Mouse (Mus musculus) right cerebral cortex, adult 18-20 months (tissue): ENCODE measurements around the gene Sulf2.

Source experiments
- DNase-seq: peaks from one replicate; pipeline ENCODE4 v3.0.0; 2022; ENCODE audit warnings: mixed read lengths

Sulf2 gene

GRCm38 (mm10) chr2:166175145-166175544 lies 19.7 kb upstream of the Sulf2 start:
- DNase-seq = no peak

GRCm38 (mm10) chr2:166173169-166173568 lies 17.7 kb upstream of the Sulf2 start:
- DNase-seq = no peak

- no peak for DNase-seq
Observed at GRCm38 (mm10) chr2:166170173-166170572, 14.7 kb upstream of the Sulf2 start.

- DNase-seq = no peak
Observed at GRCm38 (mm10) chr2:166168868-166169267, 13.4 kb upstream of the Sulf2 start.

- DNase-seq = no peak
Observed at GRCm38 (mm10) chr2:166167387-166167786, 11.9 kb upstream of the Sulf2 start.

GRCm38 (mm10) chr2:166165396-166165795 lies 9.9 kb upstream of the Sulf2 start:
- DNase-seq = no peak

GRCm38 (mm10) chr2:166164601-166165000 lies 9.1 kb upstream of the Sulf2 start:
- DNase-seq = no peak

- DNase-seq = no peak
Observed at GRCm38 (mm10) chr2:166163917-166164316, 8.5 kb upstream of the Sulf2 start.

GRCm38 (mm10) chr2:166163252-166163651 lies 7.8 kb upstream of the Sulf2 start:
- no peak for DNase-seq

GRCm38 (mm10) chr2:166162160-166162559 lies 6.7 kb upstream of the Sulf2 start:
- no peak for DNase-seq

GRCm38 (mm10) chr2:166159276-166159675 lies 3.8 kb upstream of the Sulf2 start:
- no peak for DNase-seq

GRCm38 (mm10) chr2:166157767-166158561 lies 2.5 kb upstream of the Sulf2 start:
- no peak for DNase-seq

- no peak for DNase-seq
Observed at GRCm38 (mm10) chr2:166157144-166157543, 1.7 kb upstream of the Sulf2 start.

GRCm38 (mm10) chr2:166156122-166156521 lies 659 bp upstream of the Sulf2 start:
- DNase-seq = no peak

- DNase-seq = peak; percentile 53
Observed at GRCm38 (mm10) chr2:166154749-166155453, 562 bp downstream of the Sulf2 start.

GRCm38 (mm10) chr2:166153891-166154711 lies 1.4 kb downstream of the Sulf2 start:
- DNase-seq = no peak

GRCm38 (mm10) chr2:166153399-166153793 lies 2.1 kb downstream of the Sulf2 start:
- DNase-seq = no peak

GRCm38 (mm10) chr2:166152734-166153398 lies 2.6 kb downstream of the Sulf2 start:
- DNase-seq = no peak

- DNase-seq = peak; percentile 90
Observed at GRCm38 (mm10) chr2:166151510-166152473, 3.7 kb downstream of the Sulf2 start.

- no peak for DNase-seq
Observed at GRCm38 (mm10) chr2:166150584-166150983, 4.9 kb downstream of the Sulf2 start.

- no peak for DNase-seq
Observed at GRCm38 (mm10) chr2:166149482-166149881, 6.0 kb downstream of the Sulf2 start.
